Mouse (Mus musculus) testis, adult 2 months (tissue): ENCODE results near the gene Bicral.

ENCODE experiments used
- CTCF ChIP-seq: fragments of 200-500 bp; IDR thresholded peaks from 2 replicates; pipeline ENCODE4 v1.5.1; 2012; ENCODE audit warnings: low read depth, mild to moderate bottlenecking, inconsistent platforms, low read length, moderate library complexity; ENCODE audit not compliant: control insufficient read depth, insufficient read depth, insufficient replicate concordance
- POLR2A ChIP-seq: fragments of 200-500 bp; IDR thresholded peaks from 2 replicates; pipeline ENCODE4 v1.6.1; 2012; ENCODE audit warnings: low read depth, mild to moderate bottlenecking, inconsistent platforms, low read length, moderate library complexity; ENCODE audit not compliant: control insufficient read depth

DNA sequence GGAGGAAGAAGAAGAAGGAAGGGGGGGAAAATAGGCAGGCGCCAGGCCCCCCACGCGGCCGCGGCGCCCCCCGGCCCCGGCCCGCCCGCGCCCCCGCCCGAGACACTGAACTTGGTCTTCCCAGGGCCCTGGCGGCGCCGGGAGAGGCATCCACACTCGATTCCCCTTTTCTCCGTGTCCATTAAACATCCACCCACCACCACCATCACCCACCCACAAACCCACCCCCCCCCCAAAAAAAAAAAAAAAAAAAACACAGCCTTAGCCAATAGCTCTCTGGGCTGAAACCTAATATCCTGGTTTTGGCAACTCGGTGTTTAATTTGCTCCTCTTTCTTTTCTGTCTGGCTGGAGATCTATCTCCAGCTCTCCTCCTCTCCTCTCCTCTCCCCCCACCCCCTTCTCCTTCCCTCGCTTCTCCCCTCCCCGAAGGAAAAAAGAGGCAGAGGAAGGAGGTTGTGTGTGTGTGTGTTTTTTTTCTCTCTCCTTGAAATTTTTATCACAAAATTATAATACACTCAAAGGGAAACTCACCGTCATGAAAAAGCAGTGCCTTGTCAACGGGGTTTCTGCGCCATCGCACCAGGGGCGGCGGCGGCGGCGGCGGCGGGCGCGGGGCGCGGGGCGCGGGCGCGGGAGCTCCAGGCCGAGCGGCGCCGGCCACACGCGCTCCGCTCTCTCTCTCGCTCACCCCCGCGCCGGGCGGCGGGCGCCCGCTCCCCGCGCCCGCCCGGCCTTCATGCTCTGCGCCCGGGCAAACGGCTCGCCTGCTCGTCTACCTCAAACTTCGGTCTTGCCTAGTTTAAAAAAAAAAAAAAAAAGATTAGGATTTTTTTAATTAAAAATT is at the start of gene Bicral:
- TF ChIP-seq CTCF (no peak), POLR2A (no peak)
